Mouse (Mus musculus): ENCODE results near the gene Nsmce1.

DNA sequence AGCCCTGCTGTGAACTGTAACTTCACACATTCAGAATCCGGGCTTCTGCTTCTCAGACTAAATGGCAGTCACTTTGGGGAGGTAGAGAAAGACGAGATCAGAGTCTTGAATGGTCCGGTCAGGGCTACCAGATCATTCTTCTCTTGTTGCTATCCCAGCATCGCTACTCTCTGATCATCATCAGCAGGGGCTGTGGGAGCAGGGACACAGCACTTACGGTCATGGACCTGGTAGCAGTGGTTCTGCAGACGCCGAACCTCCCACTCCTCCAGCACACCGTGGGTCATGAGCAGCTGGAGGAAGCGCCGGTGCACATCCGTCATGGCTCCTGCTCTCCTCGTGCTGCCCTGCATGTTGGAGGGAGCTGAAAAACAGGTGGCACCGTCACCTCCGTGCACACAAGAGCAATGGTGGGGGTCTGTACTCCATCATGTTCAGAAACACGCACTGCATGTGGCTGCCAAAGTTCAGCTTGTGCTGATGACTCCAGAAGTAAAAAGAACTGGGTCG, 5.2 kb downstream of the Nsmce1 start:
- TF ChIP-seq CTCF (conservative IDR thresholded peaks at IDR 0.05; ENCODE audit: insufficient read depth, insufficient read length, low read depth, low read length): no peak
- TF ChIP-seq POLR2A (IDR thresholded peaks at IDR 0.05; ENCODE audit: low read depth, low read length): no peak

All from kidney, adult 2 months (tissue).